Mouse (Mus musculus) kidney, postnatal 36 days (tissue): ENCODE measurements around the gene Gm15557.

Experiments used
- DNase-seq, 2 experiments: peaks; one replicate each; pipeline ENCODE4 v3.0.0; 2021 to 2022; ENCODE audit warnings: mixed read lengths in 2 of 2

Gm15557 gene

DNA sequence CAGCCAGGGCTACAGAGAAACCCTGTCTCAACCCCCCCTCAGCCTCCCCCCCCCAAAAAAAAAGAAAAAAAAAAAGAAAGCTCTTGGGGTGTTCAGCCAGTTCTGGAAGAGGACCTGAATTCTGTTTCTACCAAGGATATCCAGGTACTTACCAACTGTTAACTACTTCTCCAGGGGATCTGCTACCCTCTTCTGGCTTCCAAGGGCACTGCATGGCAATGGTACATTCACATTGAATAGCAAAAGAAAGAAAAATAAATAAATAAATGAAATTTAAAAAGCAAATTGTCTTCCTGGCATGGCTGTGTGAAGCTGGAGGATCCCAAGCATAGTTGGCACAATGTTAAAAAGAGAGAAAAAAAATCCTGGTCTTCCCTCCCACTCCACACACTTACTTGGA lies 11.5 kb downstream of the Gm15557 start:
- DNase-seq = peak; percentile 81 to 86

DNA sequence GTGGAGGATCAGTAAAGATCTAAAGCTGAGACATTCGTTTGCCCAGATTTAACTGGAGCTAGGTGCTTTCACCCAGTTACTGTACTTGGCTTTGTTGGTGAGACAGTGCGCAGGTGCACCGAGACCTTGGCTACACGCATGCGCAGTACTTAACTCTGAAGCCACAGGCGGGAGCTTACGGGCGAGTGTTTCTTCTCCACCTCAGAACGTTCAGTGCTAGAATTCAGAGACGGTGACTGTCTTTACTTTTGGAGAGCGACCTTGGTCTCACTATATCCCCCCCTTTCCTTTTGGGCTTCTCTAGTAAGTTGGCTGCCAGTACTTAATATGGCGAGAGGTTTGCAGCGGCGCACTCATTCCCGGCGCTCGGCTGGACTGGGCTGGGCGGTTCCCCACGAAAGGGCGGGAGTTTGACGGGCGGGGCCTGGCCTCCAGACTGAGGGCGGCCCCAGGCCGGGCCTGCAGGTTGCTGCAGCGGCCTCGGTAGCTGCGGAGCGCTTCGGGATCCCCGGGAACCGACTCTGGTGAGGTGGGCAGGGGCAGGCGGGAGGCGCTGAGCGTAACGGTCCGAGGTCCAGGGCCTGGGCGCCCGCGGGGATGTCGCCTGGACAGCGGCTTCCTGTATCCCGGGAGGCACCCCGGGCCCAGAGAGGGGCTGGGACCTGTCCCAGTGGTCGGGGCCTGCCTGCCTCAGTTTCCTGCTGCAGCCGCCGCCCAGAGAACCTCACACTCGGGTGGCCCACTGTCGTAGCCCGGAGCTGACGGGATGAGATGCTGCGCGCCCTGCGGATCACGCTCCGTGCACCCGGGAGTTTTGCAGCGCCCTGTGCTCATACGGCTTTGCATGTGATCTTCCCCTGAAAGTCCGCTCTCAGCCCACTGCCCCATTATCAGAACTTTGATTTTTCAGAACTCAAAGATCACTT lies 15.9 kb downstream of the Gm15557 start, which contains the start of gene Cep250:
TSS of gene Cep250 (plus strand) at position 325 of the 926 bp plus-strand sequence.
- DNase-seq = peak; percentile 92 to 94

DNA sequence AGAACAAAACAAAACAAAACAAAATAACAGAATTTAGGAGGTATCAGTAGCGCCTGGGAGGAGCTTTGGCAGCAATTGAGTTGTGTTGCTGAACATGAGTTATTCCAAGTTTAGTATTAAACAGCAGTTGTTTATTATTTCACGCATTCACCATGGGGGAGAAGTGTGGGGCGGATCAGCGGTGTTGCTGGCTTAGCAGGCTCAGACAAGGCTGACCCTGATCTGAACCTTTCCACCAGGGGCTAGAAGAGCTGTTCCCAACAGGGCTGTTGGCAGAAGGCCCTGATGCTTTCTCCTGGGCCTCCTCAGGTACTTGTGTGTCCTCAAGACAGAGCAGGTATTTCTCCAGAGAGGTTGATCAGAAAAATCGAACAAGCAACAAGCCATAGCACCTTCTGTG lies 19.5 kb downstream of the Gm15557 start:
- DNase-seq = peak; percentile 63 to 67

DNA sequence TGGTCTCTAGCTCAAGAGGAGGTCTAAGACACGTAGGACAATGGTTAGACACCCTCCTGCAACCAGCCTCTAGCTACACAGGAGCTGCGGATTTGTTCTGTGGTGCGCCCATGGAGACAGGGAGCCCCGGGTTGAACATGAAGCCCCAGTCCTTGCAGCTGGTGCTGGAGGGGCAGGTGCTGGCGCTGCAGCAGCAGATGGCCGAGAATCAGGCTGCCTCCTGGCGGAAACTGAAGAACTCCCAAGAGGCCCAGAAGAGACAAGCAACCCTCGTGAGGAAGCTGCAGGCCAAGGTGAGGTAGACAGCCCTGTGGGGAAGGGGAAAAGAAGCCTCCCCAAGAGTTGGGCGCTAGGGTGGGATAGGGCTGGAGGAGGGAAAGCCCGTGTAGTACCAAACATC lies 21.3 kb downstream of the Gm15557 start:
- DNase-seq = no peak

DNA sequence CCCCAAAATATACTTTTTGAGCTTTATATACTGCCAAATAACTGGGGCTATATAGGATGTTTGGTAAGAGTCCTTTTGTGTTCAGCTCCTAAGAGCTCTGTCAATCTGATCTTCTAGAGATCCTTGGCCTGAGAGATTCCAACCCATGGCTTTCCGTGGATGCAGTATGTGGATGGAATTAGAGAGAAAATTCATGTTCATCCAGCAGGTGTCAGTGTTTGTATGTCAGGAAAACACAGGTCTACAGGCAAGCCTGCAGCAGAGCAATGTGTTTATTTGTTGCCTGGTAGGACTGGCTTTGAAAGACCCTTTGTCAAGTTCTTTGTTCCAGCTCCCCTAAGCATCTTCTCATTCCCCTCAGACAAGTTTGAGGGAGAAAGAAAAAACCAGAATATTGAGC lies 22.5 kb downstream of the Gm15557 start:
- peak in 1 of 2 experiments; percentile 28 for DNase-seq

DNA sequence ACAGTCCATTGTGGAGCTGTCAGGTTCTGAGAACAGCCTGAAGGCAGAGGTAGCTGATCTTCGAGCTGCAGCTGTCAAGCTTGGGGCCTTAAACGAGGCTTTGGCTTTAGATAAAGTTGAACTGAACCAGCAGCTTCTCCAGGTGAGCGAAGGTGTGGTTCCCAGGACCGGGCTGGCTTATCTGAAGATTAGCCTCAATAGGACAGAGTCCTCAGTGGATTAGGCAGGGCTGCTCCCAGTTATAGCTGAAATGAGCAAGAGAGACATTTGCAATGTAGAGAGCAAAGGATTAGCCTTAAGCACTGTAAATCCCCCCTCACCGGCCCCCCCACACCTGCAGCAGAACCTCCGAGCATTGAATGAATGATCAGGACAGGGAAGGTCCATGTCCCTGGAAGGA lies 32.8 kb downstream of the Gm15557 start:
- DNase-seq = no peak

DNA sequence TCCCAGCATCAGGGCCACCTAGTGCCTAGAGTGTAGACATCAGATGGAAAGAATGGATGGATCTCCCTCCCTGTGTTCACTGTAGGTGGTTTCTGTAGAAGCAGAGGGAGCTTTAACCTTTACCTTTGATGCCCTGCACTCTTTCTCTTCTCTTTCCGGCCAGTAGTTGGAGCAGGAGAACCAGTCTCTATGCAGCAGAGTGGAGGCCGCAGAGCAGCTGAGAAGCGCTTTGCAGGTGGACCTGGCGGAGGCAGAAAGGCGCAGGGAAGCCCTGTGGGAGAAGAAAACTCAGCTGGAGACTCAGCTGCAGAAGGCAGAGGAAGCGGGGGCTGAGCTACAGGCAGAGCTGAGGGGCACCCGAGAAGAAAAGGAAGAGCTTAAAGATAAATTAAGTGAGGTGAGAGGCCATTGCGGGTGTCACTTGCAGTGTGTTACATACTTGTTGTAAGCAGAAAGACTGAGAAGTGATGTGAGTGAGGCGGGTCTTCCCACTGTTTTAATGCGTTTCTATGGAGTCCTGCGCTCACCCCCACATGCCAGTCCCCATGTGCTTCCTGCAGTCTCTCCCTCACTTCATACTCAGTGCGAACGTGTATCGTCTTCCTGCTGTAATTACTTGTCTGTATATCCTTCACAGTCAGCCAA lies 33.7 kb downstream of the Gm15557 start:
- peak in 1 of 2 experiments; percentile 16 for DNase-seq

DNA sequence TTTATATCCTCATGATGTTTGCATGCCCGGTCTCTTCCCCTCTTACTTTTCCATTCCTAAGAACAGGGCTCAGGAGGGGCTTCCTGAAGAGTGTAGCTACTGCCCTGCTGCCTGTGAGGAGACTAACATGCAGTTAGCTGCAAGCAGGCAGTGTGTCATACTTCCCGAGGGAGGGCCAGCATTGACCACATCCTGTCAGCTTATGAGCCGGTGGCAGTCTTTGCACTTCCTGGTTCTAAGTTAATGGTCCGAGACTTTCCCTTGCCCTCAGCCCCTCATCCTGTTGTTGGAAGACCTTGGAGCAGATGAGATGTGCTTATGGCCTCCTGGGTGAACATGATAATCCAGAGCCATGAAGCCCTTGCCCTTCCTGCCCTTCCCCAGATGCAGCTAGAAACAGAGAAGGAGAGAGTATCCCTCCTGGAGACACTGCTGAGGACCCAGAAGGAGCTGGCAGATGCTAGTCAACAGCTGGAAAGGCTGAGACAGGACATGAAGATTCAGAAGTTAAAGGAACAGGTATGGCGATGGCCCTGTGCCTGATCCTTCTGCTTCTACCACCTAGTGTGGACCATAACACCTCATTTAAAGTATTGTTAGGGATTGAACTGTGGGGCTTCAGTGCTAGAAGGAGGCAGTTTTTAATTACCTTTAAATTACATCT lies 38.9 kb downstream of the Gm15557 start:
- DNase-seq = peak; percentile 47 to 65

DNA sequence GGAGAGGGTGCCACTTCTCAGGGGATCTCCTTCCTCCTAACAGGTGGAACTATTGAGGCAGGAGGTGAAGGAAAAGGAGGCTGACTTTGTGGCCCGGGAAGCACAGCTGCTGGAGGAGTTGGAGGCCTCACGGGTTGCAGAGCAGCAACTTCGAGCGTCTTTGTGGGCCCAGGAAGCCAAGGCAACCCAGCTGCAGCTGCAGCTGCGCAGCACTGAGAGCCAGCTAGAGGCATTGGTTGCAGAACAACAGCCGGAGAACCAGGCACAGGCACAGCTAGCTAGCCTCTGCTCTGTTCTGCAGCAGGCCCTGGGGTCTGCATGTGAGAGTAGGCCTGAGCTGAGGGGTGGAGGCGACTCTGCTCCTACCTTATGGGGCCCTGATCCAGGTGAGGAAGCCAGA lies 45.2 kb downstream of the Gm15557 start:
- DNase-seq = no peak

DNA sequence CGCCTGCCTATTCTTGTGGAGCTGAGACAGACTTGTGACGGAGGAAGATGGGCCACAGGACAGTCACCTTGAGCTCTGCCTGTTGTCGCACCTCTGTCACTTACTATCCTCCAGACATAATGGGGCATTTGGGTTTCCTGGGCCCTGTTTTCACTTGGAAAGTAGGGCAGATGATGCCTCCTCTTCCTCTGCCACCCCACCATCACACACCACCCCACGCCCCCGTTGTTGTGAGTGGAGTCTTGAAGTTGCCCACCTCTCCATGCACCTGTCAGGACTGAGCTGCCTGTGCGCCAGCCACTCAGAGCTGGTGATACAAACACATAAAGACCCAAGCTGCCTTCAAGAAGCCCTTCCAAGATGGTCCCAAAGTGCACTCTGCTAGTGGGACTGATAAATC lies 46.6 kb downstream of the Gm15557 start:
- DNase-seq = no peak

DNA sequence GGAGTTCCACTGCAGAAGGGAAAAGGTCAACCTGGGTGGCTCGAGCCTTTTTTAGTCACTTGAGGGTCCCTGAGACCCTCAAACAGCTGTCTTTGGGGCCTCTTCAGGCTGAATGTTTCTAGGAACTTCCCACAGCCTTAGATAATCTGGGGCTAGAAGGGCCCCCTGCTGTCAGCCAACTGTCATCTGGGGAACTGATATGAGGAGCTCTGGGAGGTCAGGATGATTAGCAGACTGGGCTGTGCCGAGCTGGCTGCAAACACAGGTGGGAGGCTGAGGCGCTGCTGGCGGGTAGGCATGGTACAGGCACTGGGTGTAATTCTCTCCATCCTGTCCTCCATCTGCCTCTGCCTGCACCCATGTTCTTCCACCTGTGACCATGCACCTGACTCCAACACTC lies 48.6 kb downstream of the Gm15557 start:
- DNase-seq = no peak

DNA sequence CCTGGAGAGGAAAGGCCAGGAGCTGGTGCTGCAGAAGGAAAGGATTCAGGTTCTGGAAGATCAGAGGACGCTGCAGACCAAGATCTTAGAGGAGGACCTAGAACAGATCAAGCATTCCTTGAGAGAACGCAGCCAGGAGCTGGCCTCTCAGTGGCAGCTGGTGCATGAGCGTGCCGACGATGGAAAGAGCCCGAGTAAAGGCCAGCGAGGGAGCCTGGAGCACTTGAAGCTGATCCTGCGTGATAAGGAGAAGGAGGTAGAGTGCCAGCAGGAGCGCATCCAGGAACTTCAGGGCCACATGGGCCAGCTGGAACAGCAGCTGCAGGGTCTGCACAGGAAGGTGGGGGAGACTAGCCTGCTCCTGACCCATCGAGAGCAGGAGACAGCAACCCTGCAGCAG lies 50.6 kb downstream of the Gm15557 start:
- no peak for DNase-seq

DNA sequence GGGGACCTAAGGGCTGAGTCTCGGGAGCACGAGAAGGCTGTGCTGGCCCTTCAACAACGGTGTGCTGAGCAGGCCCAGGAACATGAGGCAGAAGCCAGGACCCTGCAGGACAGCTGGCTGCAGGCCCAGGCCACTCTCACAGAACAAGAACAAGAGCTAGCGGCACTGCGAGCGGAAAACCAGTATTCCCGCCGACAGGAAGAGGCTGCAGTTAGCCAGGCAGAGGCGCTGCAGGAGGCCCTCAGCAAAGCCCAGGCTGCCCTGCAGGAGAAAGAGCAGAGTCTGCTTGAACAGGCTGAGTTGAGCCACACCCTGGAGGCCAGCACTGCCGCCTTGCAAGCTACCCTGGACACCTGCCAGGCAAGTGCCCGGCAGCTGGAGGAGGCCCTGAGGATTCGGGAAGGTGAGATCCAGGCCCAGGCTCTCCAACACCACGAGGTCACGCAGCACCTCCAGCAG lies 51.4 kb downstream of the Gm15557 start:
- DNase-seq = peak; percentile 81 to 85
